ENCODE assay signal across 11 mouse cellular contexts in the genomic region with DNA sequence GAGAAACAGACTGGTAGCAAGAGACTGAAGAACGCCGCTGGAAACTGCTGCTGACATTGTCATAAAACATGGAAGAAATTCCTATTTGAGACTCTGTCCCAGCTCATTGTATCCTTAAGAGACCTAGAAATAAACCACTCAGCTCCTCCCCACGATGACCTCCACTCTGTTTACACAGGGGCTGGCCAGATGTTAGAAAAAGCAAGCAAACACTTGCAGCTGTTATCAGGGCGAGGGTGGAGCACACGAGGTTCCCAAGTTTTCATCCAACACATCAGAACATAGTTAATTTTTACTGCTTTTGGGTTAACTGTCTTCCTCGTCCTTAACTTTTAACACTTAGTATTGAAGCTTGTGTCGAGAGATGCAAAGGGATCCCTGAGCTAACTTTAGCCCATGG.
DNase-seq lines count a peak whose midpoint lies in the region; TF ChIP-seq lines count a peak whose summit lies in the region.
"Had no signal": no experiment of that assay in that cellular context is flagged by ENCODE, and none has a peak within 500 bp of the region (broad histone marks: within the 10 kb centered on the region; RNA-seq: fewer than 3 reads in every experiment).

No protein-coding gene starts in this region.

- DNase-seq in kidney, adult 18-20 months = peak; percentile 35
- no peak for DNase-seq in kidney, adult 11 months
- no peak for DNase-seq in testis, postnatal 10 days (ENCODE audit: low spot score)
- DNase-seq in kidney, postnatal 14 days = peak; percentile 58
- no peak for DNase-seq in adrenal gland, postnatal 36 days
- no peak for DNase-seq in cerebellum, adult 9-10 months
- DNase-seq: adrenal gland, postnatal 25 days; right cerebral cortex, postnatal 25 days had no signal

- TF ChIP-seq CTCF in testis, adult 2 months (IDR thresholded peaks at IDR 0.05; ENCODE audit: control insufficient read depth, insufficient read depth, insufficient replicate concordance, low read depth, low read length) = no peak

- H3K27me3 ChIP-seq in testis, adult 2 months (ENCODE audit: control insufficient read depth, insufficient read depth, low read length) = no peaks in the 10 kb centered on the region

- H3K4me3 ChIP-seq in testis, adult 2 months (ENCODE audit: control insufficient read depth, low read depth, low read length) = no peak overlapping the region
- H3K4me3 ChIP-seq: megakaryocyte, embryonic 14.5 days had no signal

- no peak for TF ChIP-seq POLR2A in testis, adult 2 months (IDR thresholded peaks at IDR 0.05; ENCODE audit: control insufficient read depth, low read depth, low read length)

- H3K36me3 ChIP-seq in testis, adult 2 months (ENCODE audit: control insufficient read depth, insufficient read depth, low read length) = no peaks in the 10 kb centered on the region

- H3K4me1 ChIP-seq in testis, adult 2 months (ENCODE audit: control insufficient read depth, insufficient read depth, low read length) = no peaks in the 10 kb centered on the region; the same call in 1 of the 2 replicates

- peak overlapping the region; percentile 72; the same call in 1 of the 2 replicates for H3K27ac ChIP-seq in testis, adult 2 months (ENCODE audit: control insufficient read depth, insufficient read depth, low read depth, low read length)
- H3K27ac ChIP-seq: hindbrain, embryonic 14.5 days had no signal

Comparison
In these comparisons a context has a peak if more than half of its experiments do, and no peak if none do; other contexts are left out.
1. DNase-seq: peak in kidney, adult 18-20 months (single experiment) and kidney, postnatal 14 days (single experiment); none in kidney, adult 11 months (single experiment), testis, postnatal 10 days (single experiment), adrenal gland, postnatal 36 days (0 of 2) and cerebellum, adult 9-10 months (single experiment).